Mouse (Mus musculus) forebrain, embryonic 16.5 days (tissue): ENCODE results near the gene Cdh16. TPM values are rescaled to one million over a fixed set of nuclear protein-coding genes. Genes with fewer than 3 reads are reported as not detected.
"Not testable (repeated sequence)": the region's sequence is repeated elsewhere in the genome, so short reads cannot be mapped to it uniquely, and the experiment has no call there.

ENCODE experiments used
- ATAC-seq: fragments of 200-750 bp; cut with Nextera tagmentation; 2 replicates; pipeline ENCODE4 v1.8.0; 2017; ENCODE audit warnings: mild to moderate bottlenecking, moderate library complexity
- H3K27ac ChIP-seq: fragments of 300-500 bp; sonication (generic); 2 replicates; pipeline ENCODE4 v1.5.1; 2014; ENCODE audit warnings: low read length, control low read depth
- H3K27me3 ChIP-seq: fragments of 300-500 bp; sonication (generic); replicated peaks from 2 replicates; pipeline ENCODE4 v1.6.1; 2014; ENCODE audit warnings: low read length; ENCODE audit not compliant: control insufficient read depth, insufficient read depth
- H3K36me3 ChIP-seq: fragments of 300-500 bp; sonication (generic); 2 replicates; pipeline ENCODE4 v1.6.1; 2014; ENCODE audit not compliant: control insufficient read depth, insufficient read depth
- H3K4me1 ChIP-seq: fragments of 300-500 bp; sonication (generic); replicated peaks from 2 replicates; pipeline ENCODE4 v1.6.1; 2014; ENCODE audit warnings: low read length; ENCODE audit not compliant: control insufficient read depth, insufficient read depth
- H3K4me2 ChIP-seq: fragments of 300-500 bp; sonication (generic); 2 replicates; pipeline ENCODE4 v1.6.1; 2014; ENCODE audit warnings: mild to moderate bottlenecking, low read length, control low read depth
- H3K4me3 ChIP-seq: fragments of 300-500 bp; sonication (generic); replicated peaks from 2 replicates; pipeline ENCODE4 v1.5.1; 2014; ENCODE audit warnings: mild to moderate bottlenecking, low read length, control low read depth
- H3K9ac ChIP-seq: fragments of 300-500 bp; sonication (generic); replicated peaks from 2 replicates; pipeline ENCODE4 v1.6.1; 2014; ENCODE audit warnings: low read depth, low read length, control low read depth
- H3K9me3 ChIP-seq: fragments of 300-500 bp; sonication (generic); 2 replicates; pipeline ENCODE4 v1.6.1; 2016; ENCODE audit warnings: low read length; ENCODE audit not compliant: control insufficient read depth
- WGBS: fragments of 180-500 bp; shearing (Covaris S2); extraction: QIAGEN DNeasy Blood & Tissue Kit; methylation state at CpG from one replicate; pipeline ENCODE4 v1.1.7; 2014; 5-methylcytosine and 5-hydroxymethylcytosine counted together
- polyA plus RNA-seq: library from polyadenylated mRNA; unstranded; fragments of >200 nt; fragmentation: Nextera tagmentation; extraction: Ambion mirVana; gene quantifications from 2 replicates; pipeline ENCODE4 v1.2.1, GENCODE M21; 2015

Cdh16 gene
- 0.36 TPM in 1 of 2 replicates, not detected in the other for polyA plus RNA-seq

DNA sequence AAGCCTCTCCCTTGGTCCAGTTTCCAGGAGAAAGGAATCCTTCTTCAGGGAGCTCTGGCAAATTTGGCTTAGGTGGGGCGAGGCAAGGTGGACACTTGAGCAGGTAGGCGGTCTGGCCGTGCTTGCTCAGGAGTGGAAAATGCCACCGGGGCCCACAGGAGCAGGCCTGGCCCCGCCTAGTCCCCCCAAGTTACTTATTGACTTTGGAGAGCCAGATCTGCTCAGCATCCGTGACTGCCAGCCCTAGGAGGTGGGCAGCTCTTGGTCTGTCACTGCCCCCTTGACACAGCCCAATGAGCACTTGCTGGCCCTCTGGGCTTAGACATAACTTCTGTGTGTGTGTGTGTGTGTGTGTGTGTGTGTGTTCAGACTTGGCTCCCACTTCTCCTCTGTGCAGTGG lies at the start of gene Cdh16:
Gene Cdh16 (minus strand): TSS at position 236 of the 400 bp plus-strand sequence.
- Histone ChIP-seq H3K4me2 (no peak within 1 kb of the TSS), H3K4me1 (no peaks in the 10 kb centered on the region), H3K9ac (no peak within 1 kb of the TSS), H3K9me3 (no peaks in the 10 kb centered on the region), H3K27me3 (peaks cover 4% of the 10 kb centered on the region; the same call in 1 of the 2 replicates), H3K27ac (no peak within 1 kb of the TSS), H3K4me3 (no peak within 1 kb of the TSS), H3K36me3 (no peaks in the 10 kb centered on the region)
- WGBS, result 85% methylated on average over 6 of the region's 6 CpGs
- ATAC-seq, result no peak

DNA sequence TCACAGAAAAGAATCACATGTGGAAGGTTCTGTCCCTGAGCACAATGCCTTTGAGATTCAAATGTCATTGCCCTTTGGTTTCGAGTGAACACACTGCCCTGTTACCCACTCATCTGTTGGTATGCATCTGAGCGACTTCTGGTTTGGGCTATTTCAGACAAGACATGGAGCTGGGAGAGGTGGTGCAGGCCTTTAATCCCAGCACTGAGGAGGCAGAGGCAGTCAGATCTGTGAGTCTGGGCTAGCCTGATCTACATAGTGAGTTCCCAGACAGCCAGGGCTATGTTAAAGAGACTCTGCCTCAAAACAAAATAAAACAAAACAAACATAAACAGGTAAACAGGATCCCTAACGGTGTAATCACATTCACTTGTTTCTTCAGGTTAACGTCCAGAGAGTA lies 31.4 kb upstream of the Cdh16 start:
- 82% methylated on average over 4 of the region's 4 CpGs for WGBS
- no peak overlapping the region for H3K4me2 ChIP-seq
- no peaks in the 10 kb centered on the region for H3K36me3 ChIP-seq
- H3K4me3 ChIP-seq, result no peak overlapping the region
- no peaks in the 10 kb centered on the region for H3K4me1 ChIP-seq
- no peak overlapping the region for H3K9ac ChIP-seq
- no peaks in the 10 kb centered on the region for H3K9me3 ChIP-seq
- H3K27ac ChIP-seq, result no peak overlapping the region
- no peaks in the 10 kb centered on the region for H3K27me3 ChIP-seq
- ATAC-seq, result no peak

DNA sequence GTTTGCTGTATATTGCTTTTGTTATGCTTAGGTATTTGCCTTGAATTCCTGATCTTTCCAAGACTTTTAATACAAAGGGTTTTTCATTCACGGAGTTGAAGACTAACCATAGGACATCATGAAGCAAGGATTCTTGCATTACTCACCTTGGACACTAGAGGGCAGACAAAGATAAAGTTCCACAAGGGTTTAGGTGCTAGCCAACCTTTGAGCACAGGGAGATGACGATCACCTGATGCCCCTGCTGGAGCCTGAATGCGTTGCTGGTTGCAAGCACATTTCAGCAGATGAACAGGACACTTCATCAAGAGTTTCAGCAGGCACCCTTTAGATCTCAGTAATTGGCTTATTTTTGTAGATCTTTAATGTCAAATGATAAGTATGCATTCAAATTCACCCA lies 30.8 kb upstream of the Cdh16 start:
- no peaks in the 10 kb centered on the region for H3K9me3 ChIP-seq
- H3K36me3 ChIP-seq, result no peaks in the 10 kb centered on the region
- H3K27me3 ChIP-seq, result no peaks in the 10 kb centered on the region
- H3K4me2 ChIP-seq, result no peak overlapping the region
- H3K4me1 ChIP-seq, result no peaks in the 10 kb centered on the region
- no peak overlapping the region for H3K9ac ChIP-seq
- ATAC-seq, result peak; percentile 90
- no peak overlapping the region for H3K4me3 ChIP-seq
- no peak overlapping the region for H3K27ac ChIP-seq
- 1% methylated on average over 3 of the region's 3 CpGs for WGBS

DNA sequence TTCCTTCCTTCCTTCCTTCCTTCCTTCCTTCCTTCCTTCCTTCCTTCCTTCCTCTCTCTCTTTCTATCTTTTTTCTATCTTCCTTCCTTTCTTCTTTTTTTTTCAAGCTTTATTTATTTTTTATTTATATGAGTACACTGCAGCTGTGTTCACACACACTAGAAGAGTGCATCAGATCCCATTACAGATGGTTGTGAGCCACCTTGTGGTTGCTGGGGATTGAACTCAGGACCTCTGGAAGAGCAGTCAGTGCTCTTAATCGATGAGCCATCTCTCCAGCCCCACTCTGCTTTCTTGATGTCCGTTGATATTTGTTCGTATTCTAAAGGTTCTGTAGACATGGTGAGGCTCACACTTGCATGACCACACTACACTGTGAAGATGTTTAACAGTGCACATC lies 20.0 kb upstream of the Cdh16 start:
- not testable (repeated sequence) for H3K4me2 ChIP-seq, H3K36me3 ChIP-seq, H3K9ac ChIP-seq, ATAC-seq, H3K27ac ChIP-seq, H3K27me3 ChIP-seq, H3K4me3 ChIP-seq, H3K9me3 ChIP-seq
- H3K4me1 ChIP-seq, result peaks cover 16% of the 10 kb centered on the region
- WGBS, result 68% methylated on average over 3 of the region's 3 CpGs

DNA sequence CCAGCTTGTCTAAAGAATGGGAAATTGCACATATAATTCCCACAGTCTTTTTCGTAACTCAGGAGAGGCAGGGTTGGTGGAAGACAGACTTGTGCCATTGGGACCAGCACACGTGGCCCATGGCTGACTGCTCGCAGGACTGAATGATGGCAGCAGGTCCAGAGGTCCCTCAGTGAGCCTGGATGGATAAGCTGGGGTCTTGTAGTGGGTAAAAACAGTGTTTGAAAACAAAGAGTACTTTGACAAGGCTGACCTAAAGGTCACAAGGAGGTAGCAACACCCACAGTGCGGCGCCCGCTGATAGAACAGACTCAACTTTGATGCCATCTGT lies 18.1 kb upstream of the Cdh16 start:
- H3K27ac ChIP-seq, result peak overlapping the region; percentile 66

DNA sequence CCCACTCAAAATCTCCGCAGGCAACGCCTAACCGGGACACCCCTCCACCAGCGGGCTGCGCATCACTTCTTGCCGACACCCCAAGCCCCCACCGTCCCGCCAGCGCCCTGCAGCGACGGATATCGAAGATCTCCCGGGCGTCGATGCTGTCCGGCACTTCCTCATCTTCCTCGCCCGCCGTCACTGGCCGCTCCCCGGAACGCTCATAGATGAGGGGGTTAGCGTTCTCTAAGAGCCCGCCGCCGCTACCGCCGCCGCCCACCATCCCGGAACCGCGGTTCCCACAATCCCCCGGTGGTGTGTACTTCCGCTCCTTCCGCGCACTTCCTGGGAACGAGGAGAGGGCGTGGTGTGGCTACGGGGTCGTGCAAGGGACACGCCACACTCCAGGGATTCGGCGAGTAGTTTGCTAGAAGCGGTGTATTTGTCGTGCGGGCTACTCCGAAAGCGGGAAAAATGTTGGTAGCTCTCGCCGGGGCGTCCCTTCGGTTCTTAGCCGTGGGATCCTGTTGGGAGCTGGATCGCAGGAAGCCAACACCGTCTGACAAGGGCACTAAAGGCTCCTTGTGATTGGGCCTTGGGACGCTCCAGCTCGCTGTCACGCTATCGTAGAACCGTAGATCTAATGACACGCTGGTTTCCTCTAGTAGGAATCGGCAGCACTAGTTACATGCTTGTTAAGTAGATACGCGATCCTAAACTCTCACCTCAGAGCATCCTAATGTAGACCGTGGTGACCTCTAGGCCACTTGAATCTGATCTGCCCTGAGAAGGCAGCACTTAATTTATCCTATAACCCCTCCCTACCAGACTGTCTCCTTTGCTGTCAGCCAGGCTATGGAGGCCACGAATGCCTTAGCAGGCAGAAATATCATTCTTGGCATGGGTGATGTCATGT lies 17.5 kb upstream of the Cdh16 start, which contains the start of gene Ciao2b:
Gene Ciao2b (minus strand): TSS at position 540 of the 898 bp plus-strand sequence.
- Histone ChIP-seq H3K9me3 (no peaks in the 10 kb centered on the region), H3K27me3 (no peaks in the 10 kb centered on the region), H3K9ac (peak within 1 kb of the TSS; percentile 66), H3K27ac (peak within 1 kb of the TSS; percentile 66), H3K36me3 (peaks cover 9% of the 10 kb centered on the region; the same call in 1 of the 2 replicates), H3K4me3 (peak within 1 kb of the TSS; percentile 87), H3K4me1 (peaks cover 16% of the 10 kb centered on the region), H3K4me2 (peak within 1 kb of the TSS; percentile 91)
- peak; percentile 99 for ATAC-seq
- under 1% methylated on average over 66 of the region's 66 CpGs for WGBS

More for the DNA sequence above, 18.1 kb upstream of the Cdh16 start:
- H3K36me3 ChIP-seq, result peaks cover 9% of the 10 kb centered on the region; the same call in 1 of the 2 replicates
- H3K9me3 ChIP-seq, result no peaks in the 10 kb centered on the region
- WGBS, result 74% methylated on average over 6 of the region's 6 CpGs
- H3K4me1 ChIP-seq, result peaks cover 16% of the 10 kb centered on the region
- H3K4me2 ChIP-seq, result peak overlapping the region; percentile 76
- H3K27me3 ChIP-seq, result no peaks in the 10 kb centered on the region
- peak; percentile 11 for ATAC-seq
- peak overlapping the region; percentile 87 for H3K4me3 ChIP-seq
- peak overlapping the region; percentile 66 for H3K9ac ChIP-seq

DNA sequence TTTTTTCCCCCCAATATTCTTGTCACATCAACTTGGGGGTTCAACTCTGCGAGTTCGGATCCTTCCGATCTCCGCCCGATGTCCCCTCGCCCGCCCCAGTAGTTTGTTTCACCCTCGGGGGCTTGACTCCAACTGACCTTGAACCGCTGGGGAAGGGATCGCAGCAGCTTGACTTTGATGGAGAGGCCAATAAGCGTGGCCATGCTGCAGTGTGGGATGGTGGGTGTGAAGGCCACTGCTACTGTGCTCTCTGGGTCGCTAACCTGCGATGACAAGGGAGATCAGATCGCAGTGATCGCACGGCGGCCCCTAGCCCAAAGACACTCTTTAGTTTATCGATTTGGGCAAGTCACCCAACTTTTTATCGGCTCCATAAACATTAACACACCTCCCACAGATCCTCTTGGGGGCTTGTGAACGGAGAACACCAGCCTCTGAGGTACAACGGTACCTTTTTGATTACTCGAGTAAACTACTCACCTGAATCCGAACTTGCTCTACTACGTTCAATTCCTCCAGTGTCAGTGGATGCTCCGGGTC lies 16.7 kb upstream of the Cdh16 start:
- Histone ChIP-seq H3K27me3 (no peaks in the 10 kb centered on the region), H3K9ac (peak overlapping the region; percentile 66), H3K36me3 (peaks cover 9% of the 10 kb centered on the region; the same call in 1 of the 2 replicates), H3K4me1 (peaks cover 16% of the 10 kb centered on the region), H3K27ac (no peak overlapping the region), H3K4me2 (peak overlapping the region; percentile 91), H3K9me3 (no peaks in the 10 kb centered on the region), H3K4me3 (peak overlapping the region; percentile 87)
- ATAC-seq, result no peak
- 15% methylated on average over 25 of the region's 25 CpGs for WGBS

DNA sequence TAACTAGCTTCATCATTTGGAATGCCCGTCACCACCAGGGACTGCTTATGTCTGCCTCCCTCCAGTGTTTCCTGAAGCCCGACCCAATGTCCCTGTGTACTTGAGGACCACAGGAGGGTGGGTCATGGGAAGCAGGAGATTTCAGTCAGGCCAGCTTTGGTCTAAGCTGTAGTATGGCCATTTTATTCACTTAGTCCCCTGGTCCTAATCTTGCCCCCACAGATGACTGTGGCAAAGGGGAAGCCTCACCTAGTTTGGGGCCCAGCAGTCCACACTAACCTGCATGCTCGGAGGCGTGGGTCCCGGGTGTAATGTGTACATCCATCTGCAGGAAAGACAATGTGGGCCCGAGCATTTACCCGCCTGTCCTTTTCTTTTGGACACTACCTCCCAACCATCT lies 16.0 kb upstream of the Cdh16 start:
- Histone ChIP-seq H3K27me3 (no peaks in the 10 kb centered on the region), H3K9me3 (no peaks in the 10 kb centered on the region), H3K36me3 (peaks cover 10% of the 10 kb centered on the region; the same call in 1 of the 2 replicates), H3K9ac (peak overlapping the region; percentile 66; the same call in 1 of the 2 replicates), H3K4me1 (peaks cover 16% of the 10 kb centered on the region), H3K27ac (no peak overlapping the region), H3K4me2 (peak overlapping the region; percentile 91), H3K4me3 (peak overlapping the region; percentile 87; the same call in 1 of the 2 replicates)
- ATAC-seq, result no peak
- WGBS, result 91% methylated on average over 7 of the region's 7 CpGs

DNA sequence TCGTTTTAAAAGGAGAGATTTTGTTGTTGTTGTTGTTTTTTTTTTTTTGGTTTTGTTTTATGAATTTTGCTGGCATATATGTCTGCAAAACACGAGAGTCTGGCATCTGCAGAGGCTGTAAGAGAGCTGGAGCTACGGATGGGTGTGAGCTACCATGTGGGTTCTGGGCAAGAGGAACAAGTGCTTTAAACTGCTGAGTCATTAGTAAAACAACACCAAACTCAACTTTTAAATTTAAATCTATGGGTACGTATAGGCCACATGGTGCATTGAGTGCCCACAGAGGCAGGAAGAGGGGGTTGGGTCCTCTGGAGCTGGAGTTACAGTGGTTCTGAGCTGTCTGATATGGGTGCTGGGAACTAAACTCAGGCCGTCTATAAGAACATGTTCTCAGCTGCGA lies 13.8 kb upstream of the Cdh16 start:
- Histone ChIP-seq H3K9ac (no peak overlapping the region), H3K4me3 (no peak overlapping the region), H3K4me1 (peaks cover 16% of the 10 kb centered on the region), H3K36me3 (peaks cover 11% of the 10 kb centered on the region; the same call in 1 of the 2 replicates), H3K9me3 (no peaks in the 10 kb centered on the region), H3K4me2 (no peak overlapping the region), H3K27ac (no peak overlapping the region), H3K27me3 (no peaks in the 10 kb centered on the region)
- no peak for ATAC-seq
- 91% methylated on average over 6 of the region's 6 CpGs for WGBS
